Mouse (Mus musculus) bone marrow, adult 2 months (tissue): ENCODE results near the gene Ahnak. TPM values are rescaled to one million over a fixed set of nuclear protein-coding genes. Genes with fewer than 3 reads are reported as not detected.
A peak's percentile ranks its signal among the peaks of the same experiment; 100 is the strongest.

Source experiments
- H3K27ac ChIP-seq: fragments of 200-500 bp; 2 replicates; pipeline ENCODE4 v1.5.1; 2012; ENCODE audit warnings: low read depth, mild to moderate bottlenecking, control low read depth, inconsistent platforms, low read length; ENCODE audit not compliant: control insufficient read depth, poor library complexity, insufficient read depth
- H3K4me1 ChIP-seq: fragments of 200-500 bp; 2 replicates; pipeline ENCODE4 v1.6.1; 2011; ENCODE audit warnings: low read length; ENCODE audit not compliant: control insufficient read depth, insufficient read depth
- H3K4me3 ChIP-seq: fragments of 200-500 bp; replicated peaks from 2 replicates; pipeline ENCODE3; 2011; ENCODE audit warnings: mild to moderate bottlenecking, low read depth, low read length, control low read depth; ENCODE audit not compliant: control insufficient read depth
- CTCF ChIP-seq: fragments of 200-500 bp; IDR thresholded peaks from 2 replicates; pipeline ENCODE4 v1.5.1; 2011; ENCODE audit warnings: low read length, control low read depth; ENCODE audit not compliant: control insufficient read depth, insufficient read depth
- POLR2A ChIP-seq: fragments of 200-500 bp; IDR thresholded peaks from 2 replicates; pipeline ENCODE4 v1.6.1; 2011; ENCODE audit warnings: low read depth, mild to moderate bottlenecking, control low read depth, low read length, borderline replicate concordance; ENCODE audit not compliant: control insufficient read depth
- WGBS: fragments of 180-500 bp; shearing (Covaris S2); methylation state at CpG from one replicate; pipeline ENCODE4 v1.1.7; 2018; 5-methylcytosine and 5-hydroxymethylcytosine counted together
- polyA plus RNA-seq: library from polyadenylated mRNA; stranded (reverse); fragments of >200 nt; gene quantifications from 2 replicates; pipeline ENCODE4 v1.2.4, GENCODE M21; 2011; ENCODE audit warnings: low replicate concordance; ENCODE audit not compliant: missing spikeins, insufficient read depth, insufficient read length

Gene Ahnak
- polyA plus RNA-seq, 1 experiment, result 40.1 TPM

DNA sequence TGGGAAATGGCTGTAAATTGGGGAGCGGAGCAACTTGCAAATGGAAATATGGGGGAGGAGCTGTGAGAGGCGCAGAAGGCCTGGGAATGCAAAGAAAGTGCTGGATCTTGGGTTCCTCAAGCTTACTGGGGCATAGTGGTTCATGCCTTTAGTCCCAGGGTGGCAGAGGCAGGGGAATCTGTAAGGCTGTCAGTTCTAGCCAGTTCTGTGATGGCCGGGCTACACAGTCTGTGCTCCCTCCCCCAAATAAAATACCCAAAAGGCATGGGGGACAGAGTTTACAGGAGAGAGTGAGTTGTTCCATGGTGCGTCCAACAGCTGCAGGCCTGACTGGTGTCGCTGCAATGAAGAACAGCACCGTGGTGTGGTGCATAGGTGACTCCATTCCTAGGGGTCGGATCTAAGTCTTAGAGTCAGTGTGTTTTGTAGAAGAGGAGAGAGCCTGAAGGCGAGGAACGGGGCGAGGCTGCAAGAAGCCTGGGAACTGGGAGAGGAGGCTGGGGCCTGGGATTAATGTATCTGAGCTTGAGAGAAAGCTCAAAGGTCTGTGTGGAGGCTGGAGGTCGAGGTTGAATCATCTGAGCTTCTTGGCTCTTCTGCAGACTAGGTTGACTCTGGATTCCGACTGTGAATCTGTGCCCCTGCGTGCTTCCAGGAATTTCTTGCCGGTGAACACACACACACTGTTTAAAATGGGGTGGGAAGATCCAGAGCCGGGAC is 578 bp upstream of the Ahnak start:
- Histone ChIP-seq H3K4me1 (peaks cover 1% of the 10 kb centered on the region), H3K27ac (no peak overlapping the region), H3K4me3 (peak overlapping the region; percentile 4)
- WGBS, result 71% methylated on average over 15 of the region's 15 CpGs
- no peak for TF ChIP-seq POLR2A

DNA sequence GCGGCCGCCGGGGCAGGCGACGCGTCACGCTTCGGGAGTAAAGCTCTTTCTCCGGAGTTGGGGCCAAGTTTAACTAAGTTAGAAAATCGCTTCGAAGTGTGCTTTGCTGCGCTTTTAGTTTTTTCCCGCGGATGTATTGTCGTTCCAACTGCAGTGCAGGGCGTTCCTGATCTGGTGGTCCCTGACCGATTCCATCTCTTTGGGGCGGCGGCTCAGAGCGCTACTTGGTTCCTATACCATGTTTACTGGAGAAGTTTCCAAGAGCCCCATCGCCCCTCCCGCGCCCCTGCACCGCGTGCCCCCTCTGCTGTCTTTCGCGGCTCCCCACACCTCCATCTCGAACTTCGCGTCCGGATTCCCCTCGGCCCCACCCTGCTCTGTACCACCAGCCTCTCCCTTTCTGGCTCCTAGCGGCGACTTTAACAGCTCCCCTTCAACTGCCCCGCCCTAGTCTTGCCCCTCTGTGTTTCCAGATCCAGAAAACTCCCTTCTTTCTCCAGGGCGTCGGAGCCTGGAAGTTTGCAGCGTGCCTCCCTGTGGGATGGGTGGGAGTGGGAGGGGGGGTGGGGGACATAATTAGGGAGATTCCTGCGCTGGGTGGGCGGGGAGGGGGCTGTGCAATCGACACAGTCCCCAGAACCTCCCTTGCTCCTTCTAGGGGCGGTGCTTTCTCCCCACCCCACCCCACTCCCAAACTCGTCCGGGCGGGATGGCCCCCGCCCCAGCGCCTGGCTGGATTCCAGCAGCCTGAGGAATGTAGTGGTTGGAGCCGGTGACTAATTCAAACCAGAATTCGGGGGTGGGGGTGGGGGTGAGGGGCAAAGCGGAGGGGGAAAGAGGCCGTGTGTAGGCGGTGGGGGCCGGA is 715 bp downstream of the Ahnak start:
- peaks cover 1% of the 10 kb centered on the region for H3K4me1 ChIP-seq
- peak overlapping the region; percentile 68 for H3K4me3 ChIP-seq
- 1% methylated on average over 53 of the region's 53 CpGs for WGBS
- TF ChIP-seq CTCF (no peak; the same call in 1 of the 2 replicates), POLR2A (no peak)
- H3K27ac ChIP-seq, result peak overlapping the region; percentile 68

DNA sequence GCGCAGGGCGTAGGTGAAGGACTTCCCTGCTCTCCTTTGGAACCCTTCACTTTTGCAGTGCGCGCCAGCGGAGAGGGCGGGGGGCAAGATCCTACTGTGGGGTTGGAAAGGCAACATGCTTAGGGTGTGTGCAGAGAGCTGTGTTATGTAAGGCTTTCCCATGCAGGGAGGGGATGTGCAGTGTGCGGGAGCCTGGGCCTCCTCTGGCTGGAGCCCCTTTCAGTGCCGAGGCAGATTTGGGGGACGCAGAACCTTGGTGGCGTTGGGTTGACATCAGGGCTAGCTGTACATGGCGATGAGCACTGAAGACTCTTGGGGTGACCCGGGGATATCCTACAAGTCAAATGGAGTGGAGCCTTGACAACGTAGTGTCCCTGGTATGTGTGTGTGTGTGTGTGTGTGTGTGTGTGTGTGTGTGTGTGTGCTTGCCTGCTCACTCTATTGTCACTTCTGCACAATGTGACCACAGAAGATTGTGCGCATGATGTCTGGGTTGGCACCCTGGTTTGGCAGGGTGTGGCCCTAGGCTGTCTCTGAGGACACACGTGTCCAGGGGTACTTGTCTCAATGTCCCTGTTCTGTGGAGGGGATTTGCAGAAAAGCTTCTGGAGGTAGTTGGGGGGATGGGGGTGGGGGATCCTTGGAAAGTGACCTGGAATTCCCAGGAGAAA is 1.5 kb downstream of the Ahnak start:
- Histone ChIP-seq H3K4me1 (peaks cover 1% of the 10 kb centered on the region), H3K4me3 (peak overlapping the region; percentile 38), H3K27ac (no peak overlapping the region)
- 23% methylated on average over 15 of the region's 15 CpGs for WGBS
- TF ChIP-seq CTCF (no peak), POLR2A (no peak)

DNA sequence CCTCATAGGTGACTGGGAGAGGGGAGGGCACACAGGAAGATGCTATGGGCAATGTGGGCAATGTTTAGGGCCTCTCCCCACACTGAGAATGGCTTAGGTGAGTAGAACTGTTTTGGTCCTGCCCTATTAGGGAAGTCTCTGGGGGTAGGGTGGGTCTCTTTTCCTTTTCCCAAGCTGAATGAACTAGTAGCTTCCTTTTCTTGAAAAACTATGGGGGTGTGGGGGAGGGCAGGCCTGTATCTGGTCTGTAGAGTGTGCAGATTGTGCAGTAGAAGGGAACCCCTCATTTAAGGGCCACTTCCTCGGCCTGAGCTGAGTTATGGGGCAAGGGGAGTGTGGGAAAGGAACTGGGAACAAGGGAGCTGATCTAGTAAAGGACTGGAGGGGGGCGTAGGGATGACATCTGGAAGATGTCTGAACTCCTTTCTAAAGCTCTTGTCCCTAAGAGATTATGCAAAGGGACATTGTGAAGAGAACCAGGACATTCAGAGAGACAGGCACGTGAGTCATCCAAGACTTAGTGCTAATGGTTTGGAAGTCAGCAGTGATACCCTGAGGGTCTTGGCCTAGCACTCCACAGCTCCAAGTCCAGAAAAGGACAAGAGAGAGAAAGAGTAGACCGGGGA is 2.3 kb downstream of the Ahnak start:
- 67% methylated on average over 4 of the region's 4 CpGs for WGBS
- H3K4me1 ChIP-seq, result peaks cover 1% of the 10 kb centered on the region
- H3K27ac ChIP-seq, result no peak overlapping the region
- TF ChIP-seq POLR2A (no peak), CTCF (no peak)
- H3K4me3 ChIP-seq, result peak overlapping the region; percentile 14

DNA sequence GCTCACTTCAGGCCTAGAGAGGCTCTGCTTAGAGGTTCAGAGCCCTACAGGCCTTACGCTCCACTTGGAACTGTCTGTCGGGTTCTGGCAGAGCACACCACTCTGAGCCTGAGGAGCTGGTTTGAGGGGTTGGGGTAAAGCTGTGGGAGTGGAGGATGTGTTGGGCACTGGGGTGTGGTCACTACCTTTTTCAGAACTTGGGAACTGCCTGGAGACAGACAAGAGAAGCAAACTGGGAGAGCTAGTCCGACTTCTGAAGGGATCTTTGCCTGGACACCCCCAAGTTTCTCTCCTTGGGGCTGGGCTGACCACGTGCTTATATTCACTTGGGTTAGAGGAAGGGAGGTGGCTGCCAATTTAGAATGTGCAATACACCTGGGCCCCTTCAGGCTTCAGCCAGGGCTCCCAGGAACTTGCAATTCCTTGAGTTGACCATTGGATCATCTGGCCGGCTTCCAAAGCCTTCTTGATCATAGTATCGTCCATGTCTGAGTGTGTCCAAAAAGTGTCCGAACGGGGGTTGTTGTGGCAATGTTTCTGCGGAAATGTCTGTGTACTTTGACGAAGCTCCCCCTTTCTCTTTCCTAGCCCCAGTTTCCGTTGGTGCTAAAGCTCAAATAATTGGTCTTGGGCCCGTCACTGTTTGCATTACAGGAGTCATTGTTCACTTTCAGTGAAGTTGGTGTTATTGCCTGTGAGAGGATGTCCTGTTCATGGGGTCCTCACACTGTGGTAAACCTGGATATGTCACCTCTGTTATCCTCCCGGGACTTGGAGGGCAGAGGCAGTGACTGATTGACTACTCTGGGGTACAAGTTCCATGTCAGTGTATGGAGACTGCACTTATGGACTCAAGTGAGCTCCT is 3.0 kb downstream of the Ahnak start:
- TF ChIP-seq CTCF (no peak), POLR2A (no peak)
- no peak overlapping the region for H3K4me3 ChIP-seq
- no peak overlapping the region for H3K27ac ChIP-seq

DNA sequence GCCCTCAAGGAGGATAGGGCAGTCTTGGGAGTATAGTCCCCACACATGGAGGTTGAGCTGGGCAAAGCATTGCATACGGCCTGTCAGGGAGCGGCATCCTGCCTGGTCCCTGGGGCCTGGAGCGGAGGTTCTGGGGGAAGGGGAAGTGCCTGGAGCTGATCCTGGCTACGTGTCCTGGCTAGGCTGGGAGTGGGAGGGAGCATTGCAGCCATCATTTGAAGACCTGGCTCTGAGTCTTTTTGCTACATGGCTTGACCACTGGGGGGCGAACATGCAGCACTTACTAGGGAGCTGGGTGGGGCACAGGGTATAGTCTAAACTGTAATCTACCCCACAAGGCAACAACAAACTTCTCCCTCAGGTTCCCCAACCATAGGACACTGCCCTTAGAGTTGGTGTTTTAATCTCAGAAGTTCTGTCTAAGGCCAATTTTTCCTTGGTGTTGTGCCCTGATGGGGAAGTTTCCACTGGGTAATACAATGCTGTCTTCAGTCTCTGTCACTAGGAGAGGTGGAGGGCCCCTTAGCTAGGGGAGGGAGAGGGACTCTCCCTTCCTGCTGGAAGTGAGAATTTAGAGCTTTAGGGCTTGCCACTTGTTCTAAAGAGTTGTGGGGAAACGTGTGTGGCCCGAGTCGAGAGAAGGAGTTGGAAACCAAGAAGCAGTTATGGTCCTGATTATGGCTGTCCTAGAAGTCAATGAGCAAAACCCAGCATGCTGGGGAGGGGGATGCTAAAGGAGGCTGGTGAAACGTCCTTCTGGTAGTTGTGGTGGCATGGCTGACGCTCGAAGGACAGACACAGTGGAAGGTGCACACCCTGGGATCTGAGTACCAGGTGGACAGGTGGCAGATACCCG is 3.9 kb downstream of the Ahnak start:
- peaks cover 1% of the 10 kb centered on the region for H3K4me1 ChIP-seq
- no peak overlapping the region for H3K4me3 ChIP-seq
- whole genome bisulfite sequencing, result 25% methylated on average over 12 of the region's 12 CpGs
- peak; percentile 81 for TF ChIP-seq CTCF
- no peak for TF ChIP-seq POLR2A
- H3K27ac ChIP-seq, result peak overlapping the region; percentile 30; the same call in 1 of the 2 replicates

More for the DNA sequence above, 3.0 kb downstream of the Ahnak start:
- WGBS, result 79% methylated on average over 13 of the region's 13 CpGs
- H3K4me1 ChIP-seq, result peaks cover 1% of the 10 kb centered on the region

DNA sequence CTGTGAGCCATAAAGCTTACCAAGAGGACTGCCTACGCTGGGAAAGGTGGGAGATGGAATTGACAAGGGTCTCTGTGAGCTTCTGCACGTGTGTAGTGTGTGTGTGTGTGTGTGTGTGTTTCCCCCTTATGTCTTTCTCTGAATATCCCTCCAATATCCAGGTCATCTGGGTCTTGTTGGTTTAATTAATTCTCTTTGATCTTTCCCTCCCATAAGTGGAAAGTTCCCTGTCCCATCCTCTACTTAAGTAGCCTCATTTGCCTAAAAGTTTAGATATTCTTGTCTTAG is 4.5 kb downstream of the Ahnak start:
- Histone ChIP-seq H3K4me3 (no peak overlapping the region), H3K4me1 (peaks cover 1% of the 10 kb centered on the region), H3K27ac (peak overlapping the region; percentile 30; the same call in 1 of the 2 replicates)
- WGBS, result 64% methylated on average over 2 of the region's 2 CpGs
- TF ChIP-seq CTCF (no peak), POLR2A (no peak)
